10 mouse cellular contexts compared by ENCODE assay signal in genomic region chr2:26570034-26570433, GRCm38 (mm10). TPM values are rescaled to one million over a fixed set of nuclear protein-coding genes. Genes with fewer than 3 reads are reported as not detected.
DNase-seq lines count a peak whose midpoint lies in the region; ATAC-seq and TF ChIP-seq lines count a peak whose summit lies in the region.
"Had no signal": no experiment of that assay in that cellular context is flagged by ENCODE, and none has a peak within 500 bp of the region (broad histone marks: within the 10 kb centered on the region; RNA-seq: fewer than 3 reads in every experiment).

No protein-coding gene starts in this region.

- no peaks in the 10 kb centered on the region for H3K9me3 ChIP-seq in MEL (replicated peaks; ENCODE audit: insufficient read depth, low read length)
- no peaks in the 10 kb centered on the region for H3K9me3 ChIP-seq in hindbrain, postnatal 0 days (ENCODE audit: low read length)
- no peaks in the 10 kb centered on the region for H3K9me3 ChIP-seq in liver, embryonic 12.5 days (replicated peaks)

- peak; percentile 85 for TF ChIP-seq CTCF in layer of hippocampus, adult 2 months (conservative IDR thresholded peaks at IDR 0.05)
- TF ChIP-seq CTCF in MEL (IDR thresholded peaks at IDR 0.05 in 2 of 3, conservative IDR thresholded peaks at IDR 0.05 in 1 of 3; ENCODE audit: control insufficient read depth in 1 of 3, insufficient read depth in 1 of 3, low read depth in 2 of 3, low read length in 3 of 3, poor library complexity in 1 of 3, severe bottlenecking in 1 of 3) = peak; percentile 65 to 83 (median 79)
- peak; percentile 82 for TF ChIP-seq CTCF in cortical plate, adult 2 months (IDR thresholded peaks at IDR 0.05; ENCODE audit: extremely low read depth, insufficient read depth, low read length)
- peak; percentile 89 for TF ChIP-seq CTCF in hindbrain, postnatal 0 days (IDR thresholded peaks at IDR 0.05; ENCODE audit: low read depth)

- no peaks in the 10 kb centered on the region; the same call in 1 of the 2 replicates for H3K79me2 ChIP-seq in MEL (ENCODE audit: control insufficient read depth, insufficient read depth, low read length, poor library complexity)

- no peak for TF ChIP-seq EP300 in MEL (IDR thresholded peaks at IDR 0.05; ENCODE audit: low read depth in 1 of 2, low read length in 2 of 2)

- ATAC-seq in hindbrain, postnatal 0 days = 0 out of 2 replicates have a peak, but pooled peaks have one; percentile 17
- ATAC-seq in liver, embryonic 12.5 days = no peak

- no peak overlapping the region for H3K4me2 ChIP-seq in hindbrain, postnatal 0 days (ENCODE audit: low read depth, low read length)
- no peak overlapping the region for H3K4me2 ChIP-seq in liver, embryonic 12.5 days

- peaks cover 22 to 35% of the 10 kb centered on the region in 2 experiments for H3K4me1 ChIP-seq in MEL (ENCODE audit: control insufficient read depth in 1 of 2, insufficient read depth in 2 of 2, low read length in 2 of 2)
- H3K4me1 ChIP-seq in cortical plate, adult 2 months (ENCODE audit: control insufficient read depth, insufficient read depth, low read length) = peaks cover 5% of the 10 kb centered on the region
- peaks cover 9% of the 10 kb centered on the region; the same call in 1 of the 2 replicates for H3K4me1 ChIP-seq in hindbrain, postnatal 0 days (ENCODE audit: insufficient read depth, low read length)
- peaks cover 55% of the 10 kb centered on the region for H3K4me1 ChIP-seq in liver, embryonic 12.5 days

- peaks cover 0 to 4% of the 10 kb centered on the region in 2 experiments; a peak in 3 of 4 replicates for H3K27me3 ChIP-seq in MEL (ENCODE audit: control insufficient read depth in 1 of 2, insufficient read depth in 2 of 2, low read length in 2 of 2)
- H3K27me3 ChIP-seq in hindbrain, postnatal 0 days (ENCODE audit: insufficient read depth, low read length) = no peaks in the 10 kb centered on the region
- no peaks in the 10 kb centered on the region for H3K27me3 ChIP-seq in liver, embryonic 12.5 days (replicated peaks)

- no peak for TF ChIP-seq POLR2A in MEL (IDR thresholded peaks at IDR 0.05; ENCODE audit: control insufficient read depth in 1 of 2, insufficient read depth in 1 of 2, low read depth in 1 of 2, low read length in 2 of 2, poor library complexity in 1 of 2)
- TF ChIP-seq POLR2A in cortical plate, adult 2 months (IDR thresholded peaks at IDR 0.05; ENCODE audit: extremely low read depth, insufficient read depth, low read length) = no peak

- no peak overlapping the region for H3K27ac ChIP-seq in layer of hippocampus, adult 2 months
- no peak overlapping the region for H3K27ac ChIP-seq in MEL (ENCODE audit: control insufficient read depth, low read depth, low read length)
- no peak overlapping the region for H3K27ac ChIP-seq in cortical plate, adult 2 months (ENCODE audit: insufficient read depth, low read length)
- no peak overlapping the region for H3K27ac ChIP-seq in hindbrain, postnatal 0 days
- H3K27ac ChIP-seq in liver, embryonic 12.5 days = peak overlapping the region; percentile 83; the same call in 1 of the 2 replicates

- H3K36me3 ChIP-seq in MEL (ENCODE audit: control insufficient read depth in 1 of 2, insufficient read depth in 2 of 2, low read length in 2 of 2) = peaks cover 0 to 11% of the 10 kb centered on the region in 2 experiments; a peak in 2 of 4 replicates
- no peaks in the 10 kb centered on the region for H3K36me3 ChIP-seq in hindbrain, postnatal 0 days (ENCODE audit: insufficient read depth, low read length)
- H3K36me3 ChIP-seq in liver, embryonic 12.5 days = no peaks in the 10 kb centered on the region

- H3K9ac ChIP-seq in MEL (ENCODE audit: control insufficient read depth, low read depth, low read length, poor library complexity, severe bottlenecking) = no peak overlapping the region
- no peak overlapping the region for H3K9ac ChIP-seq in hindbrain, postnatal 0 days (replicated peaks; ENCODE audit: low read length)
- H3K9ac ChIP-seq in liver, embryonic 12.5 days = no peak overlapping the region

- 7% methylated on average over 3 of the region's 3 CpGs for WGBS in hindbrain, postnatal 0 days
- WGBS in liver, embryonic 12.5 days (ENCODE audit: insufficient replicate concordance) = 16% methylated on average over 3 of the region's 3 CpGs

- no peak overlapping the region for H3K4me3 ChIP-seq in layer of hippocampus, adult 2 months
- H3K4me3 ChIP-seq in MEL (ENCODE audit: control insufficient read depth in 1 of 2, insufficient read depth in 1 of 2, low read depth in 2 of 2, low read length in 2 of 2) = no peak overlapping the region
- no peak overlapping the region for H3K4me3 ChIP-seq in cortical plate, adult 2 months (ENCODE audit: insufficient read depth, low read length)
- no peak overlapping the region for H3K4me3 ChIP-seq in hindbrain, postnatal 0 days (ENCODE audit: low read length)
- H3K4me3 ChIP-seq in liver, embryonic 12.5 days = no peak overlapping the region
- H3K4me3 ChIP-seq: myocyte had no signal

- TF ChIP-seq RAD21 in MEL (IDR thresholded peaks at IDR 0.05; ENCODE audit: low read depth, low read length) = peak; percentile 79

- peak in 1 of 2 experiments; percentile 68 for DNase-seq in layer of hippocampus, adult 2 months (ENCODE audit: low spot score in 2 of 2)
- no peak for DNase-seq in layer of hippocampus, adult 9-11 months
- DNase-seq in MEL (ENCODE audit: low read depth, low spot score) = peak; percentile 64
- peak; percentile 75 for DNase-seq in hindbrain, postnatal 0 days (ENCODE audit: low spot score)
- peak; percentile 38 for DNase-seq in right cerebral cortex, postnatal 25 days
- DNase-seq in urinary bladder, postnatal 25 days (ENCODE audit: low spot score) = no peak

TF ChIP-seq in MEL, 35 proteins besides CTCF, POLR2A, EP300 and RAD21 (continues in another document):
- no peak for TF ChIP-seq TAL1 (IDR thresholded peaks at IDR 0.05; ENCODE audit: low read length)
- TF ChIP-seq HCFC1 (IDR thresholded peaks at IDR 0.05; ENCODE audit: low read depth, low read length) = no peak
- TF ChIP-seq MEF2A (IDR thresholded peaks at IDR 0.05; ENCODE audit: extremely low read depth, insufficient replicate concordance, low read depth, low read length, poor library complexity, severe bottlenecking) = no peak
- TF ChIP-seq CHD2 (IDR thresholded peaks at IDR 0.05; ENCODE audit: low read length) = no peak
- TF ChIP-seq SMC3 (IDR thresholded peaks at IDR 0.05; ENCODE audit: low read depth, low read length) = peak; percentile 66
- no peak for TF ChIP-seq NELFE (IDR thresholded peaks at IDR 0.05; ENCODE audit: low read depth, low read length)
- TF ChIP-seq TBP (IDR thresholded peaks at IDR 0.05; ENCODE audit: low read depth, low read length) = no peak
- no peak for TF ChIP-seq GABPA (IDR thresholded peaks at IDR 0.05; ENCODE audit: low read depth, low read length)

RNA-seq across cellular contexts. Expression of gene Egfl7, which starts 9.8 kb away (rescaled TPM):
- 10 to 100 TPM; 72.2 to 74.3 TPM for total RNA-seq in layer of hippocampus, adult 2 months (2021)
- total RNA-seq in MEL (2012; rRNA removed) = 73.9 and 95.4 TPM in 2 replicates
- polyA plus RNA-seq in MEL (2012; ENCODE audit: insufficient read depth in 1 of 2, insufficient read length in 2 of 2, low read depth in 1 of 2, low replicate concordance in 2 of 2, missing spikeins in 1 of 2) = 100 to 1,000 TPM in 1 of 2 experiments, not detected in 1; 125 TPM
- polyA plus RNA-seq in cortical plate, adult 2 months (2012; rRNA removed) = 137 and 145 TPM in 2 replicates
- total RNA-seq in hindbrain, postnatal 0 days (2014; rRNA removed) = 70.4 and 79.5 TPM in 2 replicates
- polyA plus RNA-seq in hindbrain, postnatal 0 days (2015; fragmentation: Nextera tagmentation; extraction: Ambion mirVana) = 74.8 and 76.5 TPM in 2 replicates
- polyA plus RNA-seq in liver, embryonic 12.5 days (2016; fragmentation: Nextera tagmentation; extraction: Ambion mirVana) = 106 and 120 TPM in 2 replicates

RNA-seq across cellular contexts. Expression of gene Gm20532, which starts 16.4 kb away (rescaled TPM):
- total RNA-seq in layer of hippocampus, adult 2 months (2021) = not detected
- total RNA-seq in MEL (2012; rRNA removed) = 0.15 TPM in 1 of 2 replicates, not detected in the other
- polyA plus RNA-seq in MEL (2012; ENCODE audit: insufficient read depth in 1 of 2, insufficient read length in 2 of 2, low read depth in 1 of 2, low replicate concordance in 2 of 2, missing spikeins in 1 of 2) = not detected
- not detected in 2 replicates for polyA plus RNA-seq in cortical plate, adult 2 months (2012; rRNA removed)
- not detected in 2 replicates for total RNA-seq in hindbrain, postnatal 0 days (2014; rRNA removed)
- polyA plus RNA-seq in hindbrain, postnatal 0 days (2015; fragmentation: Nextera tagmentation; extraction: Ambion mirVana) = not detected in 2 replicates
- polyA plus RNA-seq in liver, embryonic 12.5 days (2016; fragmentation: Nextera tagmentation; extraction: Ambion mirVana) = not detected in 2 replicates
- polyA plus RNA-seq: frontal cortex, adult 2 months; myocyte had no signal

RNA-seq across cellular contexts. Expression of gene Agpat2, which starts 34.2 kb away (rescaled TPM):
- 1 to 10 TPM; 1.6 to 2.5 TPM for total RNA-seq in layer of hippocampus, adult 2 months (2021)
- 21.0 and 22.3 TPM in 2 replicates for total RNA-seq in MEL (2012; rRNA removed)
- 10 to 100 TPM in 1 of 2 experiments, not detected in 1; 42.4 TPM for polyA plus RNA-seq in MEL (2012; ENCODE audit: insufficient read depth in 1 of 2, insufficient read length in 2 of 2, low read depth in 1 of 2, low replicate concordance in 2 of 2, missing spikeins in 1 of 2)
- polyA plus RNA-seq in cortical plate, adult 2 months (2012; rRNA removed) = 2.3 TPM in 2 replicates
- 12.2 and 13.9 TPM in 2 replicates for total RNA-seq in hindbrain, postnatal 0 days (2014; rRNA removed)
- polyA plus RNA-seq in hindbrain, postnatal 0 days (2015; fragmentation: Nextera tagmentation; extraction: Ambion mirVana) = 6.2 and 8.2 TPM in 2 replicates
- polyA plus RNA-seq in liver, embryonic 12.5 days (2016; fragmentation: Nextera tagmentation; extraction: Ambion mirVana) = 26.7 and 28.7 TPM in 2 replicates

RNA-seq across cellular contexts. Expression of gene Notch1, which starts 53.6 kb away (rescaled TPM):
- 10 to 100 TPM; 32.7 to 35.7 TPM for total RNA-seq in layer of hippocampus, adult 2 months (2021)
- total RNA-seq in MEL (2012; rRNA removed) = 0.39 TPM in 1 of 2 replicates, not detected in the other
- polyA plus RNA-seq in MEL (2012; ENCODE audit: insufficient read depth in 1 of 2, insufficient read length in 2 of 2, low read depth in 1 of 2, low replicate concordance in 2 of 2, missing spikeins in 1 of 2) = under 1 TPM in 1 of 2 experiments, not detected in 1; 0.06 TPM
- polyA plus RNA-seq in cortical plate, adult 2 months (2012; rRNA removed) = 10.9 and 11.1 TPM in 2 replicates
- 75.2 and 75.9 TPM in 2 replicates for total RNA-seq in hindbrain, postnatal 0 days (2014; rRNA removed)
- 9.2 and 10.0 TPM in 2 replicates for polyA plus RNA-seq in hindbrain, postnatal 0 days (2015; fragmentation: Nextera tagmentation; extraction: Ambion mirVana)
- polyA plus RNA-seq in liver, embryonic 12.5 days (2016; fragmentation: Nextera tagmentation; extraction: Ambion mirVana) = 4.1 and 4.4 TPM in 2 replicates

RNA-seq across cellular contexts. Expression of gene Fam69b, which starts 58.2 kb away (rescaled TPM):
- total RNA-seq in layer of hippocampus, adult 2 months (2021) = 10 to 100 TPM; 70.3 to 72.6 TPM
- total RNA-seq in MEL (2012; rRNA removed) = 0.33 and 0.42 TPM in 2 replicates
- polyA plus RNA-seq in MEL (2012; ENCODE audit: insufficient read depth in 1 of 2, insufficient read length in 2 of 2, low read depth in 1 of 2, low replicate concordance in 2 of 2, missing spikeins in 1 of 2) = under 1 TPM in 1 of 2 experiments, not detected in 1; 0.67 TPM
- 88.8 and 95.7 TPM in 2 replicates for polyA plus RNA-seq in cortical plate, adult 2 months (2012; rRNA removed)
- 289 and 302 TPM in 2 replicates for total RNA-seq in hindbrain, postnatal 0 days (2014; rRNA removed)
- polyA plus RNA-seq in hindbrain, postnatal 0 days (2015; fragmentation: Nextera tagmentation; extraction: Ambion mirVana) = 129 and 142 TPM in 2 replicates
- polyA plus RNA-seq in liver, embryonic 12.5 days (2016; fragmentation: Nextera tagmentation; extraction: Ambion mirVana) = 4.6 and 5.5 TPM in 2 replicates

Comparison
In these comparisons a context has a peak if more than half of its experiments do, and no peak if none do; other contexts are left out.
1. DNase-seq: peak in MEL (single experiment), hindbrain, postnatal 0 days (single experiment) and right cerebral cortex, postnatal 25 days (single experiment); none in layer of hippocampus, adult 9-11 months (single experiment) and urinary bladder, postnatal 25 days (single experiment).
2. Peak in every context shown above with its lines, with median percentiles within 50 percentile points of each other: CTCF ChIP-seq.